Mouse (Mus musculus) spleen, adult 2 months (tissue): ENCODE measurements at regions not wholly inside any gene's neighbourhood (a gene's known extent, or its start where the extent isn't known, plus 50 kb on each side); places are given as distances from the start of the nearest gene placed in this dataset.
"Not testable (repeated sequence)": the region's sequence is repeated elsewhere in the genome, so short reads cannot be mapped to it uniquely, and the experiment has no call there.

ENCODE experiments used
- DNase-seq, 2 experiments: peaks; one replicate each; pipeline versions ENCODE4 v3.0.0 to v3.0.0-alpha.2; 2012 to 2021; ENCODE audit warnings: low spot score in 2 of 2, low read depth in 1 of 2
- H3K27ac ChIP-seq: fragments of 200-500 bp; 2 replicates; pipeline ENCODE4 v1.5.1; 2012; ENCODE audit warnings: low read length, inconsistent platforms; ENCODE audit not compliant: insufficient read depth
- H3K27me3 ChIP-seq: fragments of 200-500 bp; 2 replicates; pipeline ENCODE4 v1.6.1; 2012; ENCODE audit warnings: mild to moderate bottlenecking, moderate library complexity, low read length, inconsistent platforms; ENCODE audit not compliant: control insufficient read depth, insufficient read depth
- H3K36me3 ChIP-seq: fragments of 200-500 bp; 2 replicates; pipeline ENCODE4 v1.6.1; 2012; ENCODE audit warnings: mild to moderate bottlenecking, low read length, inconsistent platforms; ENCODE audit not compliant: control insufficient read depth, insufficient read depth
- H3K4me1 ChIP-seq: fragments of 200-500 bp; 2 replicates; pipeline ENCODE4 v1.6.1; 2011; ENCODE audit warnings: inconsistent platforms; ENCODE audit not compliant: control insufficient read depth, insufficient read depth, insufficient read length
- H3K4me3 ChIP-seq: fragments of 200-500 bp; 2 replicates; pipeline ENCODE4 v1.5.1; 2011; ENCODE audit warnings: mild to moderate bottlenecking, inconsistent platforms; ENCODE audit not compliant: insufficient read depth, insufficient read length; ENCODE audit errors: extremely low read depth
- CTCF ChIP-seq: fragments of 200-500 bp; IDR thresholded peaks from 2 replicates; pipeline ENCODE4 v1.5.1; 2011; ENCODE audit warnings: mild to moderate bottlenecking, inconsistent platforms; ENCODE audit not compliant: insufficient read depth, insufficient read length, insufficient replicate concordance; ENCODE audit errors: extremely low read depth
- POLR2A ChIP-seq: fragments of 200-500 bp; IDR thresholded peaks from 2 replicates; pipeline ENCODE4 v1.6.1; 2011; ENCODE audit warnings: low read depth, low read length, inconsistent platforms
- WGBS: fragments of 180-500 bp; shearing (Covaris S2); methylation state at CpG from one replicate; pipeline ENCODE4 v1.1.7; 2018; 5-methylcytosine and 5-hydroxymethylcytosine counted together

DNA sequence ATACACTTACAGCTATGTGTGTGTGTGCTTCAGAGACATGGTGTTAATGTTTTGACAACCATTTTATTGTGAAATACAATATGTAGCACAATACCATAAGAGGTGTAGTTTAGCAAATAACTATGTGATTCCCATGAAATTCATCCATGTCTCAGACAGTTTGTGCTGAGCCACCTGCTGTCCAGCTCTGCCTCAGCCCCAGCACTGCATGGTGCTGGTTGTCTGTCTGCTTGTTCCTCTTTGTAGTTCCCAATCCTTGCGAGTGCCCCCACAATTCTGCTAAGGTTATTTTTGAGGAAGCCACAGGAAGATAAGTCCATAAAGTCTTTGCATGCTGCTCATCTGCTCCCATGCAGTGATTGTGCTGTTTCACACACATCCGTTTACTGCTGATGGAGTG is 97.8 kb upstream of the Tns3 start:
- DNase-seq: no peak
- Histone ChIP-seq H3K4me1 (no peaks in the 10 kb centered on the region), H3K36me3 (no peaks in the 10 kb centered on the region), H3K4me3 (no peak overlapping the region), H3K27ac (no peak overlapping the region), H3K27me3 (no peaks in the 10 kb centered on the region)
- TF ChIP-seq POLR2A (no peak), CTCF (no peak)
- WGBS: 48% methylated on average over 2 of the region's 2 CpGs

DNA sequence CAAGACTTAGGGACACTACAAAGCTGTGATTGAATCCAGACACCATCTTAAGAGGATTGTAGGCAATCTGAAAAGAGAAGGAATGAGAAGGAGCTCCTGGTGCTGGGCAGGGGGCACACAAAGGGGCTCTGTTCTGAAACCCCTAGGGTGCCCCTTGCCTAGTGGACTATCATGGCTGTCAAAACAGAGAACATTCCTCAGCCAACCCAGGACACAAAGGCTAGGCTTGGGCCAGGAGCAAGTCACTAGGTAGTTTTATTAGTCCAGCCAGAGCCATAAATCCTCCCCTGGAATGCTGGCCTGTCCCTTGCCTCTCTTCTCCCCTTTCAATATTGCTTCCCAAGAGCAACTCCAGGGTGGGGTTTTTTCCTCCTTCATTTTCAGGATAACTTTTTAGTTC is 97.3 kb upstream of the Tns3 start:
- Histone ChIP-seq H3K27ac (no peak overlapping the region), H3K27me3 (no peaks in the 10 kb centered on the region), H3K36me3 (no peaks in the 10 kb centered on the region), H3K4me1 (no peaks in the 10 kb centered on the region), H3K4me3 (no peak overlapping the region)
- TF ChIP-seq POLR2A: no peak
- TF ChIP-seq CTCF: no peak
- no peak for DNase-seq

DNA sequence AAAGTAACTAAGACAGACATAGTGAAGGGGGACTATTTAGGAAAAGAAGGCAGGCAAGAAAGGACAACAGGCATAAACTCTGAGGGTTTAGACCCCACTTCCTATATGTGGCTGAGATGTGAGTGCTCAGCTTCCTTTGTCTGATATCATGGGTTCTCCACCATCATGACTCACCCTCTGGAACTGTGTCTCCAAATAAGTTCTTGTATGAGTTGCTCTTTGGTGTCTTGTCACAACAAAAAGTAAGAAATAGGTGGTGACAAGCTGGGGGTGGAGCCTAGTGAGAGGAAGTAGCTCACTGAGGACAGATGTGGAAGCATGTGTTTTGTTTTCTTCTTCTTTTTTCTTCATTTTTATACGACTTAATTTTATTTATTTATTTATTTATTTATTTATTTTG is 95.5 kb upstream of the Tns3 start:
- Histone ChIP-seq H3K4me3 (no peak overlapping the region), H3K27ac (no peak overlapping the region), H3K36me3 (no peaks in the 10 kb centered on the region), H3K4me1 (no peaks in the 10 kb centered on the region), H3K27me3 (no peaks in the 10 kb centered on the region)
- no peak for TF ChIP-seq CTCF
- no peak for TF ChIP-seq POLR2A
- WGBS: 43% methylated on average over 1 of the region's 1 CpGs
- DNase-seq: no peak

DNA sequence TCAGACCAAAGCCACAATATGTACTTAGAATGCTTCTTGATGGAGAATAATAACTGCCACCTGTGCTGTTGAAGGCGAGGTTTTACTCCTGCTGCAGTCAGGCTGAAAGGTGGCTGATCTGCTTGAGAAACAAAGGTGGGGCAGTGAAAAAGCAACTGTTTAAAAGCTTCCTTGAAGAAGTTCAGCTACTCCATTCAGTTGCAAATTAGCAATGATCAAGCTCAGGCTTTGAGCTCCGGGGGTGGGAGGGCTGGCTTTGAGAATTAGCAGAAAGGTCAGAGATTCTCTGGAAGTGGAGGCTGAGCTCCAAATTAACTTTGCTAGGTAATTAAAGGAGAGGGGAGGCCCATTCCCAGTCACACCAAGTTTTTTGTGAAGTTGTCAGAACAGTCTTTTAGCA is 90.2 kb upstream of the Tns3 start:
- H3K27me3 ChIP-seq, H3K36me3 ChIP-seq, H3K4me1 ChIP-seq, DNase-seq, H3K27ac ChIP-seq, H3K4me3 ChIP-seq: not testable (repeated sequence)
- WGBS: 85% methylated on average over 2 of the region's 2 CpGs

DNA sequence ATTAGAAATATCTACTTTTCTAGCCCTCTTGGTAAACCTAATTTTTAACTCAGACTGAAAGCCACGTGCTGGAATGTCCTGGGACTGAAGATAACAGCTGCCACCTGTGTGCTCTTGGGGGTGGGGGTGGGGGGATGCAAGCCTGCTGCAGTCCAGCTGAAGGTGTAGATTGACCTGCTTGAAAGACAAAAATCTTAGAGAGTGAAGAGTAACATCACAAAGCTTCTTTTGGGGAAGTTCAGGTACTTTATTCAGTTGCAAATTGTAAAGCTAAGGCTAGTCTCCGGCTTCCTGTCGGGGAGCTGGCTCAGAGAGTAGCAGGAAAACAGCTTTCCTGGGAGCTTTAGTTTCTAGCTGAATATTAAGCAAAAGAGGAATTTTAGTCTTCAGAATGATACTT is 71.4 kb upstream of the Tns3 start:
- not testable (repeated sequence) for H3K27me3 ChIP-seq

DNA sequence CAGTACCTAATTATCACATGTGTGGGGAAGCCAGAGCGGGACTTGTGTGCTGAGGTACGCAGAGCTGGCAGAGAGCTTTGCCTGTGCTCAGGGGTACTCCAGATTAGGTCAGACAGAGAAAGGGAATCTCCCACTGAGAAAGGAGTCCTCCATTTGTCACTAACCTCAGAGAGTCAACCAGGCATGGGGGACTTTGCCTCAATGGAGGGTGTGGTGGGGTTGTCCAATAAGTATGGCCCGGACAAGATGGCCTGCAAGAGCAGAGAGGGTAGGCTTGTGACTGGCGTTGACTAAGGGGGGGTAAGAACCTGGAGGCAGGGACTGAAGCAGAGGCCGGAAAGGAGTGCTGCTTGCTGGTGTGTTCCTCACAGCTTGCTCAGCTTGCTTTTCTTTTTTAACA is 62.7 kb upstream of the Tns3 start:
- Histone ChIP-seq H3K4me3 (no peak overlapping the region), H3K36me3 (no peaks in the 10 kb centered on the region), H3K27me3 (no peaks in the 10 kb centered on the region), H3K4me1 (no peaks in the 10 kb centered on the region), H3K27ac (no peak overlapping the region)
- DNase-seq: no peak
- 90% methylated on average over 5 of the region's 5 CpGs for WGBS
- no peak for TF ChIP-seq CTCF
- no peak for TF ChIP-seq POLR2A

More for the DNA sequence above, 71.4 kb upstream of the Tns3 start:
- not testable (repeated sequence) for H3K36me3 ChIP-seq, DNase-seq, H3K4me1 ChIP-seq, H3K27ac ChIP-seq, H3K4me3 ChIP-seq
- 79% methylated on average over 3 of the region's 3 CpGs for WGBS

DNA sequence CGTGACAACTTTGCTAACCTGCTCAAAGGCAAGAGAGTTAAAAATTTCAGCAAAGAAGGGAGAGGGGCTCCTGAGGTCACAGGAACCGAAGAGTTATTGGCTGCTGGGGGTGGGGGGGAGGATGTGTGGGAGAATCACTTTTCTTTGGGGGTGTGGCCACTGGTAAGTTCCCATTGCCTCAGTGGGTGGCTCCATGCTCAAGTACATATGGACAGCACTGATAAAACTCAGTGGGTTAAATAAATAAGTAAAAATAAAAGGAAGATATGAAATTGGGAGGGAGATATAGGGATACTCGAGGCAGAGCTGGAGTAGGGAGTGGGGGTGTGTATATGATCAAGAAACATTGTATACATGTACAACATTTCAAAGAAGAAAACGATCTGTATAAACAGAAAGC is 61.2 kb upstream of the Tns3 start:
- DNase-seq: no peak
- H3K4me1 ChIP-seq: no peaks in the 10 kb centered on the region
- no peak overlapping the region for H3K27ac ChIP-seq
- H3K36me3 ChIP-seq: no peaks in the 10 kb centered on the region
- no peak for TF ChIP-seq CTCF
- TF ChIP-seq POLR2A: no peak
- no peaks in the 10 kb centered on the region for H3K27me3 ChIP-seq
- H3K4me3 ChIP-seq: no peak overlapping the region
- WGBS: 68% methylated on average over 4 of the region's 4 CpGs
